Comparison of ENCODE assay signal across 15 mouse cellular contexts in the genomic region with DNA sequence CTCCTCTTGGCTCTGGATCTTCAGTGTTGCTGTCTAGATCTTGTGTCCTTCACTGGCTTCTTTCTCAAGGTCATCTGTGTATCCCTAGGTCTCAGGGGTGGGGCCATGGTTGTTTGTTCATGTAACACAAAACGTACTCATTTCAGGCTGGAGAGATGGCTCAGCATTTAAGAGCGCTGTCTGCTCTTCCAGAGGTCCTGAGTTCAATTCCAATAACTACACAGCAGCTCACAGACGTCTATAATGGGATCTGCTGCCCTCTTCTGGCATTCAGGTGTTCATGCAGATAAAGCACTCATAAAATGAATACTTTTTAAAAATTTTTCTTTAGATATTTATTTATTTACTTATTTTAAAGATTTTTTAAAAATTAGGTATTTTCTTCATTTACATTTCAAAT. TPM values are rescaled to one million over a fixed set of nuclear protein-coding genes. Genes with fewer than 3 reads are reported as not detected.
DNase-seq lines count a peak whose midpoint lies in the region; ATAC-seq and TF ChIP-seq lines count a peak whose summit lies in the region.
"Had no signal": no experiment of that assay in that cellular context is flagged by ENCODE, and none has a peak within 500 bp of the region (broad histone marks: within the 10 kb centered on the region; RNA-seq: fewer than 3 reads in every experiment).

No protein-coding gene starts in this region.

- no peaks in the 10 kb centered on the region for H3K27me3 ChIP-seq in forebrain, embryonic 14.5 days (replicated peaks; ENCODE audit: control insufficient read depth, insufficient read depth, low read length)
- H3K27me3 ChIP-seq in forebrain, embryonic 10.5 days (ENCODE audit: poor library complexity, severe bottlenecking): no peaks in the 10 kb centered on the region
- no peaks in the 10 kb centered on the region for H3K27me3 ChIP-seq in liver, postnatal 0 days (ENCODE audit: insufficient read depth, low read length)
- H3K27me3 ChIP-seq: forebrain, embryonic 12.5 days; heart, embryonic 12.5 days; stomach, embryonic 15.5 days had no signal

- no peak overlapping the region for H3K9ac ChIP-seq in forebrain, embryonic 14.5 days (ENCODE audit: low read length)
- no peak overlapping the region for H3K9ac ChIP-seq in liver, postnatal 0 days (replicated peaks)
- H3K9ac ChIP-seq: forebrain, embryonic 12.5 days; heart, embryonic 12.5 days; stomach, embryonic 15.5 days had no signal

- peak; percentile 25 for DNase-seq in forebrain, embryonic 14.5 days (ENCODE audit: low spot score)
- no peak for DNase-seq in forebrain, embryonic 10.5 days (ENCODE audit: extremely low spot score, low spot score)
- DNase-seq in liver, postnatal 0 days: no peak
- DNase-seq in liver (no peak), ES-CJ7 (ENCODE audit: low read depth, low spot score) (peak; percentile 43)
- DNase-seq in naive thymus-derived CD4-positive, alpha-beta T cell, adult 2 months (ENCODE audit: low read depth): peak; percentile 53
- no peak for DNase-seq in frontal cortex, postnatal 14 days (ENCODE audit: low spot score in 2 of 2)
- no peak for DNase-seq in urinary bladder, postnatal 10 days (ENCODE audit: low spot score)
- DNase-seq: adrenal gland, postnatal 25 days; right cerebral cortex, postnatal 14 days had no signal

- no peaks in the 10 kb centered on the region for H3K9me3 ChIP-seq in forebrain, embryonic 14.5 days (replicated peaks; ENCODE audit: control insufficient read depth, low read length)
- no peaks in the 10 kb centered on the region for H3K9me3 ChIP-seq in forebrain, embryonic 10.5 days
- no peaks in the 10 kb centered on the region for H3K9me3 ChIP-seq in liver, postnatal 0 days (ENCODE audit: low read length)
- H3K9me3 ChIP-seq: forebrain, embryonic 12.5 days; stomach, embryonic 15.5 days had no signal

- no peak for TF ChIP-seq EP300 in liver, postnatal 0 days (IDR thresholded peaks at IDR 0.05; ENCODE audit: low read depth)

- WGBS in forebrain, embryonic 14.5 days: 63% methylated on average over 3 of the region's 3 CpGs
- WGBS in forebrain, embryonic 10.5 days: 70% methylated on average over 3 of the region's 3 CpGs
- 54% methylated on average over 3 of the region's 3 CpGs for WGBS in liver, postnatal 0 days (ENCODE audit: insufficient replicate concordance)

- H3K36me3 ChIP-seq in forebrain, embryonic 14.5 days (ENCODE audit: control insufficient read depth, insufficient read depth, low read length): peaks cover 1% of the 10 kb centered on the region; the same call in 1 of the 2 replicates
- peaks cover 15% of the 10 kb centered on the region for H3K36me3 ChIP-seq in forebrain, embryonic 10.5 days (replicated peaks)
- peaks cover 12% of the 10 kb centered on the region for H3K36me3 ChIP-seq in liver, postnatal 0 days (replicated peaks; ENCODE audit: insufficient read depth, low read length)
- H3K36me3 ChIP-seq: stomach, embryonic 15.5 days had no signal

- no peak overlapping the region for H3K4me3 ChIP-seq in forebrain, embryonic 14.5 days (ENCODE audit: low read depth, low read length)
- H3K4me3 ChIP-seq in forebrain, embryonic 10.5 days: no peak overlapping the region
- H3K4me3 ChIP-seq in liver, postnatal 0 days (ENCODE audit: low read depth, low read length): no peak overlapping the region
- H3K4me3 ChIP-seq: forebrain, embryonic 12.5 days; heart, embryonic 12.5 days; stomach, embryonic 15.5 days had no signal

- TF ChIP-seq CTCF in liver, postnatal 0 days (IDR thresholded peaks at IDR 0.05; ENCODE audit: low read depth): peak; percentile 49

- no peaks in the 10 kb centered on the region for H3K4me1 ChIP-seq in forebrain, embryonic 14.5 days (ENCODE audit: control insufficient read depth, insufficient read depth, low read length)
- peaks cover 12% of the 10 kb centered on the region for H3K4me1 ChIP-seq in forebrain, embryonic 10.5 days
- 0 out of 2 replicates have a peak, but pooled peaks cover 6% of the 10 kb centered on the region for H3K4me1 ChIP-seq in liver, postnatal 0 days (ENCODE audit: insufficient read depth)

- no peak for ATAC-seq in forebrain, embryonic 14.5 days
- no peak for ATAC-seq in liver, postnatal 0 days
- ATAC-seq: hindbrain, embryonic 16.5 days had no signal

- no peak overlapping the region for H3K27ac ChIP-seq in forebrain, embryonic 14.5 days (ENCODE audit: low read depth, low read length)
- H3K27ac ChIP-seq in forebrain, embryonic 10.5 days: no peak overlapping the region
- H3K27ac ChIP-seq in liver, postnatal 0 days (ENCODE audit: low read depth): no peak overlapping the region
- H3K27ac ChIP-seq: forebrain, embryonic 12.5 days; stomach, embryonic 15.5 days had no signal

- no peak overlapping the region for H3K4me2 ChIP-seq in forebrain, embryonic 14.5 days (ENCODE audit: low read length)
- H3K4me2 ChIP-seq in liver, postnatal 0 days (ENCODE audit: low read depth, low read length): no peak overlapping the region
- H3K4me2 ChIP-seq: forebrain, embryonic 12.5 days; heart, embryonic 12.5 days; stomach, embryonic 15.5 days had no signal

RNA-seq across cellular contexts. Expression of gene Bcat2, which starts 20.9 kb away (rescaled TPM):
- polyA plus RNA-seq in forebrain, embryonic 14.5 days (2014; fragmentation: Nextera tagmentation; extraction: Ambion mirVana): 19.6 and 20.1 TPM in 2 replicates
- polyA plus RNA-seq in forebrain, embryonic 10.5 days (2016; fragmentation: Nextera tagmentation; extraction: Ambion mirVana): 38.2 and 39.1 TPM in 2 replicates
- 32.3 and 38.9 TPM in 2 replicates for polyA plus RNA-seq in liver, postnatal 0 days (2015; fragmentation: Nextera tagmentation; extraction: Ambion mirVana)

RNA-seq across cellular contexts. Expression of gene Fgf21, which starts 24.4 kb away (rescaled TPM):
- polyA plus RNA-seq in forebrain, embryonic 14.5 days (2014; fragmentation: Nextera tagmentation; extraction: Ambion mirVana): not detected in 2 replicates
- polyA plus RNA-seq in forebrain, embryonic 10.5 days (2016; fragmentation: Nextera tagmentation; extraction: Ambion mirVana): not detected in 2 replicates
- polyA plus RNA-seq in liver, postnatal 0 days (2015; fragmentation: Nextera tagmentation; extraction: Ambion mirVana): 7.6 and 7.8 TPM in 2 replicates
- polyA plus RNA-seq: forebrain, embryonic 12.5 days; heart, embryonic 12.5 days; hindbrain, embryonic 16.5 days; limb, embryonic 11.5 days had no signal

RNA-seq across cellular contexts. Expression of gene Fut1, which starts 26.2 kb away (rescaled TPM):
- not detected in 2 replicates for polyA plus RNA-seq in forebrain, embryonic 14.5 days (2014; fragmentation: Nextera tagmentation; extraction: Ambion mirVana)
- 0.07 TPM in 1 of 2 replicates, not detected in the other for polyA plus RNA-seq in forebrain, embryonic 10.5 days (2016; fragmentation: Nextera tagmentation; extraction: Ambion mirVana)
- polyA plus RNA-seq in liver, postnatal 0 days (2015; fragmentation: Nextera tagmentation; extraction: Ambion mirVana): 0.56 TPM in 1 of 2 replicates, not detected in the other
- polyA plus RNA-seq: heart, embryonic 12.5 days; hindbrain, embryonic 16.5 days had no signal

RNA-seq across cellular contexts. Expression of gene Izumo1, which starts 30.7 kb away (rescaled TPM):
- not detected in 2 replicates for polyA plus RNA-seq in forebrain, embryonic 14.5 days (2014; fragmentation: Nextera tagmentation; extraction: Ambion mirVana)
- 0.25 TPM in 1 of 2 replicates, not detected in the other for polyA plus RNA-seq in forebrain, embryonic 10.5 days (2016; fragmentation: Nextera tagmentation; extraction: Ambion mirVana)
- polyA plus RNA-seq in liver, postnatal 0 days (2015; fragmentation: Nextera tagmentation; extraction: Ambion mirVana): 0.09 TPM in 1 of 2 replicates, not detected in the other
- polyA plus RNA-seq: hindbrain, embryonic 16.5 days; limb, embryonic 11.5 days had no signal

RNA-seq across cellular contexts. Expression of gene Hsd17b14, which starts 36.2 kb away (rescaled TPM):
- polyA plus RNA-seq in forebrain, embryonic 14.5 days (2014; fragmentation: Nextera tagmentation; extraction: Ambion mirVana): 0.17 and 0.22 TPM in 2 replicates
- 0.39 and 0.63 TPM in 2 replicates for polyA plus RNA-seq in forebrain, embryonic 10.5 days (2016; fragmentation: Nextera tagmentation; extraction: Ambion mirVana)
- polyA plus RNA-seq in liver, postnatal 0 days (2015; fragmentation: Nextera tagmentation; extraction: Ambion mirVana): 0.24 and 0.62 TPM in 2 replicates

Comparison
In these comparisons a context has a peak if more than half of its experiments do, and no peak if none do; other contexts are left out.
1. DNase-seq: peak in forebrain, embryonic 14.5 days (single experiment), ES-CJ7 (single experiment) and naive thymus-derived CD4-positive, alpha-beta T cell, adult 2 months (single experiment); none in forebrain, embryonic 10.5 days (single experiment), liver, postnatal 0 days (single experiment), liver (single experiment), frontal cortex, postnatal 14 days (0 of 2) and urinary bladder, postnatal 10 days (single experiment).